Mouse (Mus musculus) liver, postnatal 0 days (tissue): Measurements from ENCODE around the gene Socs3.

Source experiments
- CTCF ChIP-seq: sonication (generic); IDR thresholded peaks from 2 replicates; pipeline ENCODE4 v1.5.1; 2016; ENCODE audit warnings: antibody characterized with exemption, low read depth
- EP300 ChIP-seq: IDR thresholded peaks from 2 replicates; pipeline ENCODE4 v1.6.1; 2016; ENCODE audit warnings: antibody characterized with exemption, low read depth, mild to moderate bottlenecking

- TF ChIP-seq CTCF (no peak), EP300 (no peak)
These were observed 33.9 kb upstream of the Socs3 start for GRCm38 (mm10) chr11:118003718-118004117.
